Mouse (Mus musculus) heart, postnatal 25 days (tissue): ENCODE data around the gene Aph1b. TPM values are rescaled to one million over a fixed set of nuclear protein-coding genes. Genes with fewer than 3 reads are reported as not detected.
"Not testable (repeated sequence)": the region's sequence is repeated elsewhere in the genome, so short reads cannot be mapped to it uniquely, and the experiment has no call there.

ENCODE experiments used
- DNase-seq: peaks from one replicate; pipeline ENCODE4 v3.0.0; 2022; ENCODE audit warnings: low spot score
- intact Hi-C: fragments of 180-260 bp; cut with DNase I; formaldehyde crosslinking; loops from one replicate; pipeline ENCODE4 v1.15.1; 2025
- total RNA-seq, 2 experiments: library from RNA; stranded (reverse); gene quantifications; 2 replicates each; pipeline ENCODE4 v1.2.3; 2021

The Aph1b gene
- 1 to 10 TPM; 5.6 to 6.4 TPM for total RNA-seq

GRCm38 (mm10) chr9:66795464-66796324 is at the start of gene Aph1b:
Aph1b (minus strand) TSS chr9:66795490.
- DNase-seq, result peak; percentile 96
- intact Hi-C loops, result loop anchor here (2.0 kb wide), 1 partner anchor 285 kb away; no protein-coding TSS in a partner anchor

GRCm38 (mm10) chr9:66835097-66835480 is 39.8 kb upstream of the Aph1b start:
- intact Hi-C loops, result no loop called here
- no peak for DNase-seq

GRCm38 (mm10) chr9:66834318-66835096 is 39.2 kb upstream of the Aph1b start, which contains the start of gene Aph1c:
Aph1c (minus strand) TSS chr9:66834726.
- peak; percentile 98 for DNase-seq
- intact Hi-C loops, result loop anchor here (5.0 kb wide), 1 partner anchor 103 kb away; no protein-coding TSS in a partner anchor

GRCm38 (mm10) chr9:66833851-66834250 is 38.6 kb upstream of the Aph1b start:
- DNase-seq, result no peak
- intact Hi-C loops, result loop anchor here (5.0 kb wide), 1 partner anchor 103 kb away; no protein-coding TSS in a partner anchor

GRCm38 (mm10) chr9:66832366-66832908 is 37.1 kb upstream of the Aph1b start:
- DNase-seq, result no peak
- intact Hi-C loops, result loop anchor here (5.0 kb wide), 1 partner anchor 105 kb away; no protein-coding TSS in a partner anchor

GRCm38 (mm10) chr9:66825990-66826389 is 30.7 kb upstream of the Aph1b start:
- intact Hi-C loops, result loop anchor here (2.0 to 5.0 kb wide), 2 partner anchors 179 to 361 kb away; no protein-coding TSS in a partner anchor
- DNase-seq, result no peak

- DNase-seq, intact Hi-C loops: not testable (repeated sequence)
Measured at GRCm38 (mm10) chr9:66822255-66822654, 27.0 kb upstream of the Aph1b start.

- no peak for DNase-seq
- intact Hi-C loops, result no loop called here
Measured at GRCm38 (mm10) chr9:66820996-66821395, 25.7 kb upstream of the Aph1b start.

GRCm38 (mm10) chr9:66813392-66813791 is 18.1 kb upstream of the Aph1b start:
- intact Hi-C loops, result no loop called here
- no peak for DNase-seq

GRCm38 (mm10) chr9:66805951-66806350 is 10.7 kb upstream of the Aph1b start:
- DNase-seq, intact Hi-C loops: not testable (repeated sequence)

GRCm38 (mm10) chr9:66801947-66802346 is 6.7 kb upstream of the Aph1b start:
- DNase-seq, result no peak
- intact Hi-C loops, result no loop called here

- intact Hi-C loops, result no loop called here
- no peak for DNase-seq
Measured at GRCm38 (mm10) chr9:66796739-66797138, 1.4 kb upstream of the Aph1b start, which contains the start of gene Gm10647. Gm10647 (plus strand) TSS chr9:66797039.

GRCm38 (mm10) chr9:66794629-66795463 is 444 bp downstream of the Aph1b start:
- no peak for DNase-seq
- intact Hi-C loops, result loop anchor here (2.0 kb wide), 1 partner anchor 284 kb away; no protein-coding TSS in a partner anchor

- no peak for DNase-seq
- intact Hi-C loops, result loop anchor here (5.0 kb wide), 3 partner anchors 81 to 321 kb away; no protein-coding TSS in a partner anchor
Measured at GRCm38 (mm10) chr9:66787821-66788220, 7.5 kb downstream of the Aph1b start.

- not testable (repeated sequence) for DNase-seq
Measured at GRCm38 (mm10) chr9:66784552-66784951, 10.7 kb downstream of the Aph1b start.

GRCm38 (mm10) chr9:66770701-66771100 is 24.6 kb downstream of the Aph1b start:
- no peak for DNase-seq
- intact Hi-C loops, result no loop called here

More at GRCm38 (mm10) chr9:66784552-66784951, 10.7 kb downstream of the Aph1b start:
- intact Hi-C loops, result not testable (repeated sequence)

- intact Hi-C loops, result no loop called here
- DNase-seq, result no peak
Measured at GRCm38 (mm10) chr9:66769275-66769674, 26.0 kb downstream of the Aph1b start.

GRCm38 (mm10) chr9:66768721-66769120 is 26.6 kb downstream of the Aph1b start:
- no peak for DNase-seq
- intact Hi-C loops, result no loop called here

GRCm38 (mm10) chr9:66760991-66761390 is 34.3 kb downstream of the Aph1b start:
- intact Hi-C loops, result no loop called here

More at GRCm38 (mm10) chr9:66760991-66761390, 34.3 kb downstream of the Aph1b start:
- DNase-seq, result no peak
